Mouse (Mus musculus): ENCODE measurements around the gene Plet1.

DNA sequence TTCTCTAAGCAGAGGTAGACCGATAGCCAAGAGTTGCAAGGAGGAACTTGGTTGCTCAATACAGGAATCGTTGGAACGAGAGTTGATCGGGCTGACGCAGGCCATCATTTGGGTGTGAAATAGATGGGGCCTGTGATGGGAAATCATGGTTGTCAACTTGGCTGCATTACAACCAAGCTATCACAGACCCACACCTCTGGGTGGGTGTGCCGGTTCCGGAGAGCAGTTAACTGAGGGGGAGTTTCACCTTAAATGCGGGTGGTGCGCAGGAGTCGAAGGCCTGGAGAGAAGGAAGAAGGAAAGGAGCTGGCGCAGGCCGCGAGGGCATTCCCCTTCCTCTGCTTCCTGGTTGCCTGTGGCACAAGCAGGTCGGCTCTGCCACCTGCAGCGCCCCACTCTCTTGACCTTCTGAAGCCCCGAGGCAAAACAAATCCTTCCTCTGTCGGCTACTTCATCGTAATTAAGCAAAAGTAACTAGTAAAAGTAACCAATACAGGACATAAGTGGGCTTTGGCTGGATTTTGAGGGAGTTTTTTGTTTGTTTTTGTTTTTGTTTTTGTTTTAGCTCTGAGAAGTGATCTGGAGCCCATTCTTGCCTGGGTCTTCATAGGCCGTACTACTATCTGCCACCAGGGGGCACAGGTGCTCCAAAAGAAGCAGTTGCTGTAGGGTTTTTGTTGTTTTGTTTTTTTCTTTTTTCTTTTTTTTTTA lies 31.7 kb upstream of the Plet1 start:
- TF ChIP-seq CTCF (IDR thresholded peaks at IDR 0.05; ENCODE audit: low read depth) (peak; percentile 85), EP300 (IDR thresholded peaks at IDR 0.05; ENCODE audit: low read depth) (no peak)
